Mouse (Mus musculus): ENCODE results near the gene Rbm44.

- TF ChIP-seq POLR2A (IDR thresholded peaks at IDR 0.05; ENCODE audit: borderline replicate concordance, extremely low read depth, insufficient read depth, insufficient read length, poor library complexity, severe bottlenecking): no peak
- no peak for TF ChIP-seq CTCF (IDR thresholded peaks at IDR 0.05; ENCODE audit: borderline replicate concordance, extremely low read depth, insufficient read depth, insufficient read length)
Observed at GRCm38 (mm10) chr1:91176871-91177270, 32.0 kb downstream of the Rbm44 start.
